Mouse (Mus musculus) heart, adult 2 months (tissue): ENCODE measurements around the gene Ttc28. TPM values are rescaled to one million over a fixed set of nuclear protein-coding genes. Genes with fewer than 3 reads are reported as not detected.

ENCODE experiments used
- DNase-seq, 2 experiments: peaks; one replicate each; pipeline ENCODE4 v3.0.0; 2021
- H3K27ac ChIP-seq: fragments of 200-600 bp; 2 replicates; pipeline ENCODE4 v1.8.1; 2022
- H3K27me3 ChIP-seq: fragments of 200-500 bp; 2 replicates; pipeline ENCODE4 v1.6.1; 2012; ENCODE audit warnings: mild to moderate bottlenecking, low read length, inconsistent platforms, mixed read lengths; ENCODE audit not compliant: control insufficient read depth, insufficient read depth
- H3K36me3 ChIP-seq: fragments of 200-500 bp; 2 replicates; pipeline ENCODE4 v1.6.1; 2012; ENCODE audit warnings: low read length, inconsistent platforms; ENCODE audit not compliant: control insufficient read depth, insufficient read depth
- H3K4me1 ChIP-seq: fragments of 200-500 bp; 2 replicates; pipeline ENCODE4 v1.6.1; 2011; ENCODE audit warnings: low read length; ENCODE audit not compliant: control insufficient read depth, insufficient read depth
- H3K4me3 ChIP-seq: fragments of 200-600 bp; 2 replicates; pipeline ENCODE4 v1.8.1; 2022
- H3K79me2 ChIP-seq: fragments of 200-500 bp; replicated peaks from 2 replicates; pipeline ENCODE4 v1.6.1; 2012; ENCODE audit warnings: mild to moderate bottlenecking, inconsistent platforms, low read length, moderate library complexity, mixed read lengths; ENCODE audit not compliant: control insufficient read depth, insufficient read depth
- H3K9ac ChIP-seq: fragments of 200-500 bp; 2 replicates; pipeline ENCODE4 v1.6.1; 2012; ENCODE audit warnings: low read depth, mild to moderate bottlenecking, control low read depth, inconsistent platforms, low read length, mixed read lengths
- CTCF ChIP-seq: fragments of 200-600 bp; IDR thresholded peaks from 2 replicates; pipeline ENCODE4 v1.8.1; 2022; ENCODE audit warnings: antibody characterized with exemption, mild to moderate bottlenecking, moderate library complexity
- EP300 ChIP-seq: fragments of 200-500 bp; IDR thresholded peaks from 2 replicates; pipeline ENCODE4 v1.6.1; 2011; ENCODE audit warnings: low read depth, low read length, control low read depth; ENCODE audit not compliant: insufficient read depth
- POLR2A ChIP-seq: fragments of 200-500 bp; IDR thresholded peaks from 2 replicates; pipeline ENCODE4 v1.6.1; 2011; ENCODE audit warnings: mild to moderate bottlenecking, low read depth, low read length, control low read depth; ENCODE audit not compliant: insufficient read depth
- WGBS: fragments of 180-500 bp; shearing (Covaris S2); methylation state at CpG from one replicate; pipeline ENCODE4 v1.1.7; 2018; 5-methylcytosine and 5-hydroxymethylcytosine counted together
- intact Hi-C: fragments of 180-260 bp; cut with DNase I; formaldehyde crosslinking; loops from one replicate; pipeline ENCODE4 v1.15.1; 2025
- polyA plus RNA-seq: library from polyadenylated mRNA; depleted of rRNA; stranded (reverse); fragments of >200 nt; gene quantifications from 2 replicates; pipeline ENCODE4 v1.2.3, GENCODE M21; 2012
- total RNA-seq, 2 experiments: library from RNA; stranded (reverse); gene quantifications; 2 replicates each; pipeline ENCODE4 v1.2.3; 2021

The Ttc28 gene
- total and polyA plus RNA-seq, 3 experiments, result 7.2 to 15.0 (median 12.3) TPM

GRCm38 (mm10) chr5:111261733-111262573 is 382.4 kb downstream of the Ttc28 start:
- Histone ChIP-seq H3K36me3 (no peaks in the 10 kb centered on the region), H3K27me3 (no peaks in the 10 kb centered on the region), H3K4me1 (peaks cover 51% of the 10 kb centered on the region), H3K4me3 (no peak overlapping the region), H3K27ac (peak overlapping the region; percentile 85), H3K79me2 (no peaks in the 10 kb centered on the region), H3K9ac (no peak overlapping the region)
- intact Hi-C loops, result no loop called here
- TF ChIP-seq POLR2A (no peak), EP300 (peak; percentile 90; the same call in 1 of the 2 replicates), CTCF (no peak)
- DNase-seq, result peak; percentile 57 to 72
- WGBS, result 51% methylated on average over 13 of the region's 13 CpGs

DNA sequence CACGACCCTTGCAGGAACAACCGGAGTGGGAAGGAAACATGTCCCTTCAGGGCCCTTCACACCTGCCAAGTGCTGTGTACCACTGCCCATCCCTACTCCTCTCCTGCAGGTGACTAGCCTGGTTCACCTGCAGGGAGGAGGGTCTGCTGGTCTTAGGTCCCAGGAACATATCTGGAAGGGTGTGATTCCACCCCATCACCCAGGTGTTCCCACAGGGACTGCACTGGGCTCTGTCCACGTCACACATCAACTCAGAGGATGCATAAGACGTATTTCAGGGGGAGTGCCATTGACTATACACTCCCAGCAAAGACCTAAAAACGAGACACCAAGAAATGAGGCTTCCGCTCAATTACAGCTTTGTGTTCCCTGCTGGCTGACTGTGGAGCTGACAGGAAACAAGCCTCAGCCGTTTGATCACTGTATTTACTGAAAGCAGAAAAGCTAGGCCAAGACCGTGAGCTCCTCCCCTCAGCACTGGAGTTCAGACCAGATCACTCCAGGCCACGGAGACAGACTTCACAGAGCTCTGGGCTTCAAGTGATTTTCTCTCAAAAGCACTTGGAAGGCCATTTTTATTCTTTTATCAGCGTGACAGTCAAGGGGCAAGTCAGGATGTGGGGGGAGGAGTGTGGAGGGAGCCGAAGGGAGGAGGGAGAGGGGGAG is 383.1 kb downstream of the Ttc28 start:
- peak; percentile 58 to 66 for DNase-seq
- intact Hi-C loops, result no loop called here
- no peaks in the 10 kb centered on the region for H3K27me3 ChIP-seq
- H3K9ac ChIP-seq, result 0 out of 2 replicates have a peak overlapping the region, but pooled peaks have one; percentile 17
- H3K79me2 ChIP-seq, result no peaks in the 10 kb centered on the region
- no peak overlapping the region for H3K4me3 ChIP-seq
- peaks cover 56% of the 10 kb centered on the region for H3K4me1 ChIP-seq
- peak; percentile 66 for TF ChIP-seq POLR2A
- peak; percentile 36; the same call in 1 of the 2 replicates for TF ChIP-seq EP300
- TF ChIP-seq CTCF, result peak; percentile 47
- peak overlapping the region; percentile 85 for H3K27ac ChIP-seq
- WGBS, result 25% methylated on average over 11 of the region's 11 CpGs
- no peaks in the 10 kb centered on the region for H3K36me3 ChIP-seq

DNA sequence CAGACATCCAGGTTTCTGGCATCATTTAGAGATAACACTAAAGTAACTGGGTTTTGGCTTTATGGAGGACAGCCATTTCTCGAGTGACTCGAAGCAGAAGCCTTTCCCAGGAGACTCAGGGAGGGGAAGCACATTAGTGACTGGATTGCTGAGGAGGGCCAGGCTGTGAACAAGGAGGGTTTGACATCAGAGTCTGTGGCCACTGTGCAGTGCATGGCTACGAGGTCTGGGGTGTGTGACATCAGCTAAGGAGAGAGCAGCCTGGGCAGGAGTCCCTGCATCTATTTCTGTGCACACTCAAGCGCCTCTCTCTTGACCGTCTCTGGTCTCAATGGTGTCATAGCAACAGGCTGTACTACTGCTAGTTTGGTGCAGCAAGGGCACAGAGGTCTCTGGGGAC is 383.8 kb downstream of the Ttc28 start:
- Histone ChIP-seq H3K4me3 (no peak overlapping the region), H3K9ac (peak overlapping the region; percentile 31), H3K4me1 (peaks cover 61% of the 10 kb centered on the region), H3K27me3 (no peaks in the 10 kb centered on the region), H3K27ac (peak overlapping the region; percentile 85), H3K79me2 (no peaks in the 10 kb centered on the region), H3K36me3 (no peaks in the 10 kb centered on the region)
- DNase-seq, result peak; percentile 49 to 55
- TF ChIP-seq POLR2A (no peak), CTCF (no peak)
- intact Hi-C loops, result no loop called here
- WGBS, result 11% methylated on average over 5 of the region's 5 CpGs

- intact Hi-C loops, result no loop called here
- no peaks in the 10 kb centered on the region for H3K27me3 ChIP-seq
- no peaks in the 10 kb centered on the region for H3K36me3 ChIP-seq
- no peak for TF ChIP-seq EP300
- TF ChIP-seq CTCF, result no peak
- no peak for TF ChIP-seq POLR2A
- H3K9ac ChIP-seq, result no peak overlapping the region
- 49% methylated on average over 7 of the region's 7 CpGs for WGBS
- peaks cover 69% of the 10 kb centered on the region for H3K4me1 ChIP-seq
- peak overlapping the region; percentile 85 for H3K27ac ChIP-seq
- H3K4me3 ChIP-seq, result no peak overlapping the region
- H3K79me2 ChIP-seq, result no peaks in the 10 kb centered on the region
- no peak for DNase-seq
Observed at GRCm38 (mm10) chr5:111264488-111264887, 384.9 kb downstream of the Ttc28 start.

DNA sequence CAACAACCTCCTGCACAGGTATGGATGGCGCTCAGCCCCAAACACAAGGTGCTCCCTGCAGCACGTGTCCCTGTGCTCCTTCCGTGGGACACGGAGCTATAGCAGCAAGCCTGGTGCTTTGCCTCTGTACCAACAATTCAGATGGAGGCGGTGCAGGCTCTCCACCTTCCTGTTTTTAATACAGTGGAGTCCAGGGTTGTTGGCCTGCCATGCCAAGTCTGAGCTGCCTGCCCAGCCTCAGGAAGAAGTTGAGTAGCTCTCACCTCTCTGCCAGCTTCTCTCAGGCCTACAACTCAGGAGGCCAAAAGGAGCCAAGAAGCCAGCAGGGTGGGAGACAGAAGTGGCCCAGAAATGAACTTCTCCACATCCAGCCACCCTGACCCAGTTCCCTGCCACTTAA is 387.1 kb downstream of the Ttc28 start:
- Histone ChIP-seq H3K27me3 (no peaks in the 10 kb centered on the region), H3K36me3 (no peaks in the 10 kb centered on the region), H3K4me3 (no peak overlapping the region), H3K4me1 (peaks cover 65% of the 10 kb centered on the region), H3K9ac (no peak overlapping the region), H3K27ac (peak overlapping the region; percentile 79), H3K79me2 (no peaks in the 10 kb centered on the region)
- WGBS, result 73% methylated on average over 5 of the region's 5 CpGs
- TF ChIP-seq CTCF (no peak), POLR2A (no peak), EP300 (no peak)
- intact Hi-C loops, result loop anchor here (5.0 kb wide), 2 partner anchors 154 to 479 kb away; no protein-coding TSS in a partner anchor
- DNase-seq, result peak in 1 of 2 experiments; percentile 35
